Mouse (Mus musculus) midbrain, embryonic 10.5 days (tissue): ENCODE measurements around the gene Gm20498. TPM values are rescaled to one million over a fixed set of nuclear protein-coding genes. Genes with fewer than 3 reads are reported as not detected.
A peak's percentile ranks its signal among the peaks of the same experiment; 100 is the strongest.
"Not testable (repeated sequence)": the region's sequence is repeated elsewhere in the genome, so short reads cannot be mapped to it uniquely, and the experiment has no call there.

Source experiments
- DNase-seq: peaks from one replicate; pipeline ENCODE4 v3.0.0-alpha.2; 2017; ENCODE audit warnings: low spot score
- H3K27ac ChIP-seq: fragments of 300-500 bp; sonication (generic); replicated peaks from 2 replicates; pipeline ENCODE4 v1.5.1; 2016; ENCODE audit warnings: mild to moderate bottlenecking
- H3K27me3 ChIP-seq: fragments of 300-500 bp; sonication (generic); 2 replicates; pipeline ENCODE4 v1.6.1; 2016; ENCODE audit warnings: low read depth, mild to moderate bottlenecking; ENCODE audit not compliant: poor library complexity, severe bottlenecking
- H3K36me3 ChIP-seq: fragments of 300-500 bp; sonication (generic); 2 replicates; pipeline ENCODE4 v1.6.1; 2016; ENCODE audit warnings: mild to moderate bottlenecking, moderate library complexity
- H3K4me1 ChIP-seq: fragments of 300-500 bp; sonication (generic); 2 replicates; pipeline ENCODE4 v1.6.1; 2016
- H3K4me3 ChIP-seq: fragments of 300-500 bp; sonication (generic); 2 replicates; pipeline ENCODE4 v1.5.1; 2016; ENCODE audit warnings: mild to moderate bottlenecking, moderate library complexity
- H3K9me3 ChIP-seq: fragments of 300-500 bp; sonication (generic); replicated peaks from 2 replicates; pipeline ENCODE4 v1.6.1; 2016; ENCODE audit warnings: mild to moderate bottlenecking
- WGBS: fragments of 180-500 bp; shearing (Covaris S2); methylation state at CpG from one replicate; pipeline ENCODE4 v1.1.7; 2016; 5-methylcytosine and 5-hydroxymethylcytosine counted together
- polyA plus RNA-seq: library from polyadenylated mRNA; unstranded; fragments of >200 nt; fragmentation: Nextera tagmentation; extraction: Ambion mirVana; gene quantifications from 2 replicates; pipeline ENCODE4 v1.2.1, GENCODE M21; 2016

The Gm20498 gene
- polyA plus RNA-seq, 1 experiment from 2014 or later = 30.6 TPM

DNA sequence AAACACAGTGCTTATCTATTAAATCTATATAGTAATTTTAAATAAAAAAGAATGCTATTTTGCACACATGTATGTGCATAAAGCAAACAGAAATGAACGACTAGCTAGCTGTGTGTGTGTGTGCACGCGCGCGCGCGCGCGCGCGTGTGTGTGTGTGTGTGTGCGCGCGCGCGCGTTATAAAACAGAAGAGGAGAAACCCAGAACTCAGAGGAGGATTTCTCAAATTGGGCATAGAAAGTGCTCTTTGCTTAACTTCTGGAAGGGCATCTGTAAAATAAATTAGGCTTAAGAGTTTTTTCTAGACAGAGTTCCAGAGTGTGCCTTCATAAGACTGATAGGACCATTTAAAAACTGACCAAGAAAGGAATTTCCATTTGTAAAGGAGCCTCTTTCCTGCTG is 49.0 kb downstream of the Gm20498 start:
- no peaks in the 10 kb centered on the region for H3K9me3 ChIP-seq

DNA sequence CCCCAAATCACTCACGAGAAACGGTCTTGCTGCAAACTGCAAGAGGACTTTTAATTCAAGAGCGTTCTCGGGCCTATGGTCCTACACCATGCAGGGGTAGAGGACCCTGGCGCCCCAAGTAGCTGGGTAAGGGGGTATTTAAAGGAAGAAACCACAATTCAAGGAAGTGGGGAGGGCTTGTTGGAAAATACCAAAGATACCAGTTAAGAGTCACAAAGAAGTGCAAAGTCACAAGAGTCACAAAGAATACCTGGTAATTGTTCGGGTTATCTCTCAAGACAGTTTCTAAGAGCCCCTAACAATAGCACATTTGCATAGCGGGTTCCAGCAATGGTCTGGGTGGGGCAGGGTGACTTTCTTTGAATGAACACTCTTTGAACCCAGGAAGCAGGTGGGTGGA is 73.7 kb downstream of the Gm20498 start:
- Histone ChIP-seq H3K36me3 (peaks cover 22% of the 10 kb centered on the region), H3K9me3 (peaks cover 13% of the 10 kb centered on the region; the same call in 1 of the 2 replicates)
- H3K4me3 ChIP-seq, H3K27ac ChIP-seq, DNase-seq, H3K4me1 ChIP-seq, H3K27me3 ChIP-seq: not testable (repeated sequence)
- WGBS = 93% methylated on average over 7 of the region's 7 CpGs

More for the DNA sequence above, 49.0 kb downstream of the Gm20498 start:
- 43% methylated on average over 17 of the region's 17 CpGs for WGBS
- DNase-seq = peak; percentile 41
- H3K27ac ChIP-seq = peak overlapping the region; percentile 92
- 0 out of 2 replicates have a peak, but pooled peaks cover 5% of the 10 kb centered on the region for H3K36me3 ChIP-seq
- peak overlapping the region; percentile 71 for H3K4me3 ChIP-seq
- no peaks in the 10 kb centered on the region for H3K27me3 ChIP-seq
- H3K4me1 ChIP-seq = peaks cover 8% of the 10 kb centered on the region; the same call in 1 of the 2 replicates

DNA sequence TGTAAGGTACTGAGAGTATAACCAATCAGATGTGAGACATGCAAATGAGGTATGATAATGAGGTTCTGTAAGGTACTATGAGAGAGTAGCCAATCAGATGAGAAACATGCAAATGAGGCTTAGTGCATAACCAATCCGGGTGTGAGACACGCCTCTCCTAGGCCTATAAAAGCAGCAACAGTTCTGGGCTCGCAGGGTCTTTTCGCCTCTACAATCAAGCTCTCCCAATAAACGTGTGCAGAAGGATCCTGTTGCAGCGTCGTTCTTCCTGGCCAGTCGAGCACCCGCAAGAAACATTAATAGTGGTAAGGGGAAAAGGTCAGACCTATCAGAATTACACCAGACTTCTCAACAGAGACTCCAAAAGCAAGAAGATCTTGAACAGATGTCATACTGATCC is 93.7 kb downstream of the Gm20498 start:
- H3K4me1 ChIP-seq, DNase-seq, H3K9me3 ChIP-seq, H3K27me3 ChIP-seq, H3K36me3 ChIP-seq, H3K4me3 ChIP-seq, H3K27ac ChIP-seq: not testable (repeated sequence)
- 97% methylated on average over 9 of the region's 9 CpGs for WGBS

DNA sequence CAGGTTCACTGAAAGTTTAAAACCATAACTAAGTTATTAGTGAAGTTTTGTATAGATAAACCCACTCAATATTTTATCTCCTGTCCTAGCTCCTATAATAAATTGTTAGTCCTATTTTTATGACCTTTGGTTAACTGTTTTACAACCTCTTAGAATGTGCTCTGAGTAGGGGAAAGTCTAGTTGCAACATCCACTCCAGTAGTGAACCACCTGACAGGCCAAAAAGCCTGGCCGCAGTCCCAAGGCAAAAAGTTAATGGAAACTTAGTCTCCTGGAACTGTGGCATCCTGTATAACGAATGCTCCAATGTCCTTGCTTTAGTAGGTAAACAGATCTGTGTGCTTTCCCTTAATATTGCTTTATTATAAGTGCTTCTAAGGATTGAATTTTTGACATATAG is 97.9 kb downstream of the Gm20498 start:
- WGBS = 89% methylated on average over 2 of the region's 2 CpGs
- not testable (repeated sequence) for DNase-seq, H3K4me3 ChIP-seq, H3K27ac ChIP-seq, H3K27me3 ChIP-seq, H3K4me1 ChIP-seq
- H3K9me3 ChIP-seq = peaks cover 11% of the 10 kb centered on the region; the same call in 1 of the 2 replicates
- H3K36me3 ChIP-seq = peaks cover 31% of the 10 kb centered on the region

DNA sequence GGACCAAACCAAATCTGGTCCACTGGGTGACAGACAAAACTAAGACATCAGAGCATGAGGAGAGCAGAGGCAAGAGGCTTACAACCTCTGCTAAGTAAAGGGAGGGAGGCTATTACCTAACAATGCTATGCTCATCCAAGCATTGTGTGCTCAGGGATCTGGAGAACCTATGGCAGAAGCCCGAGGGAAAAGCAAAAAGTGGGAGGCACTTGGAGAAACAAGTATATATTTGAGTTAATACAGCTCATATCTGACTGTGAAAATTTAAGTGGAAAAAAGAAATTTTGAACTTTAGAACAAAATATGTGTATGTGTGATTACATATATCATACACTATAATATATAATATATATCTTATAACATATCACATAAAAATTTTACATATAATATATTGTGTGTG is 110.9 kb downstream of the Gm20498 start, which contains the start of gene Adam4:
Gene Adam4 (minus strand): TSS at position 101 of the 400 bp plus-strand sequence.
- Histone ChIP-seq H3K27me3 (no peaks in the 10 kb centered on the region), H3K9me3 (peaks cover 19% of the 10 kb centered on the region), H3K4me3 (no peak within 1 kb of the TSS), H3K4me1 (no peaks in the 10 kb centered on the region), H3K27ac (no peak within 1 kb of the TSS), H3K36me3 (peaks cover 27% of the 10 kb centered on the region)
- WGBS = 92% methylated on average over 1 of the region's 1 CpGs
- no peak for DNase-seq

DNA sequence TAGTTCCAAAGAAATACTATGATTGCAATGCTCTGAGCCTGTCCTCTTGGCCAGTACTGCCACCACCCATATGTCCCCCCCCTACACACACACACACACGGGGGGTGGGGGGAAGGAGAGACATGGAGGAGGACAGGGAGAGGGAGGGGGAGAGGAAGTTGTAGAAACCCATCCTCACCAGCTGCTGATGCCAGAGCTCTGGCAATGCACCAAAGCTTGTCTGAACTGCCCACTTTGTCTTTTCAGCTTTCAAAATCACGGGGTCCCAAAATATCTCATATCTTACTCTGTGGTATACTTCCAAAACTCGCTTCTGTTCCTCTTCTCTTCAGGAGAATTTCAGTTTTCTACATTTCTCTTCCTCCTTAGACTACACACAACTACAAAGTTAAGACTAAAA is 119.5 kb downstream of the Gm20498 start:
- DNase-seq = no peak
- no peaks in the 10 kb centered on the region for H3K9me3 ChIP-seq
- H3K27me3 ChIP-seq = no peaks in the 10 kb centered on the region
- no peaks in the 10 kb centered on the region for H3K4me1 ChIP-seq
- no peaks in the 10 kb centered on the region for H3K36me3 ChIP-seq
- 90% methylated on average over 3 of the region's 3 CpGs for WGBS
- no peak overlapping the region for H3K27ac ChIP-seq
- no peak overlapping the region for H3K4me3 ChIP-seq

DNA sequence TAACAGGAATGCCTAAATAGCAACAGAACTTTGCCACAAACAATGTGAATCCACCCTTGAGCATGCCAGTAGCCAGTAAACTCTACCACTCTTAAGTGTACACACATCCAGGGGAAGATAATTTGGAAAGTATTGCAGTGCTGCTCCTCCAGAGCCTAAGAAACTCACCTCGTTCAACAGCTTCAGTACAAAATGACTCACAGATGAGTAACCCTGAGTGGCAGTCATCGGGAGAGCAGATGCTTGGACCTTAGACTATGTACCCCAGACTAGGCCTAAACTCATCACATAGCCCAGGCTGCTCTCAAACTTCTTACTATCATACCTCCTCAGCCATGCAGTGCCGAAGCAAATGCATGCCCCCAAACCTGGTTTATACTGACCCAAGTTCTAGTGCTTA is 123.7 kb downstream of the Gm20498 start:
- 90% methylated on average over 3 of the region's 3 CpGs for WGBS
- H3K4me3 ChIP-seq = no peak overlapping the region
- DNase-seq = no peak
- no peak overlapping the region for H3K27ac ChIP-seq
- no peaks in the 10 kb centered on the region for H3K9me3 ChIP-seq
- H3K4me1 ChIP-seq = no peaks in the 10 kb centered on the region
- H3K36me3 ChIP-seq = no peaks in the 10 kb centered on the region
- no peaks in the 10 kb centered on the region for H3K27me3 ChIP-seq

DNA sequence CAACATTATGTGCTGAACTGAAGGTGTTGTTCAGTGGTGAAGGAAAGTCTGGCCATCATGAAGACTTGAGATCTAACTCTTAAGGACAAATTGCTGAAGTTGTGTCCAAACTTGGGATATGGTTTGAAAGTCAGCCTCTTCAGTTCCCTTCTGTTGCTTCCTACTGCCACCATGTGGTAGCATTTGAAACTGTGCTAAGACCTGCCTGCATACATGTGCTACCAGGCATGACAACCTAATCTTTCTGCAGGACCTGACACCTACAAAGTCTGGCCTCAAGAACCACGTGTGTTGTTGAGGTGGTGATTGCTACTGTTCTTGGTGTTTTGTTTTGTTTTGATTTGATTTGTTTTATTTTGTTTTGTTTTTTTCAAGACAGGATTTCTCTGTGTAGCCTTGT is 130.5 kb downstream of the Gm20498 start:
- H3K9me3 ChIP-seq = no peaks in the 10 kb centered on the region
- DNase-seq = peak; percentile 60
- H3K4me3 ChIP-seq = no peak overlapping the region
- H3K27me3 ChIP-seq = no peaks in the 10 kb centered on the region
- no peaks in the 10 kb centered on the region for H3K36me3 ChIP-seq
- H3K27ac ChIP-seq = no peak overlapping the region
- WGBS = 14% methylated on average over 1 of the region's 1 CpGs
- H3K4me1 ChIP-seq = no peaks in the 10 kb centered on the region

DNA sequence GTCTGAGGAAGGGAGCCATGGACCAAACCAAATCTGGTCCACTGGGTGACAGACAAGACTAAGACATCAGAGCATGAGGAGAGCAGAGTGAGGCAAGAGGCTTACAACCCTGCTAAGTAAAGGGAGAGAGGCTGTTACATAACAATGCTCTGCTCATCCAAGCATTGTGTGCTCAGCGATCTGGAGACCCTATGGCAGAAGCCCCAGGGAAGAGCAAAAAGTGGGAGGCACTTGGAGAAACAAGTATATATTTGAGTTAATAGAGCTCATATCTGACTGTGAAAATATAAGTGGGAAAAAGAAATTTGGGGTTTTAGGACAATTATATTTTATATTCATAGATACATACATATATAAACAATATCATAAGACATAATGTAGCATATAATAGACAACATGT is 153.3 kb downstream of the Gm20498 start, which contains the start of gene Gm4787:
Gene Gm4787 (minus strand): TSS at position 101 of the 400 bp plus-strand sequence.
- not testable (repeated sequence) for H3K4me1 ChIP-seq, DNase-seq, H3K27ac ChIP-seq, H3K9me3 ChIP-seq, H3K4me3 ChIP-seq, H3K36me3 ChIP-seq, H3K27me3 ChIP-seq
- 59% methylated on average over 1 of the region's 1 CpGs for WGBS

DNA sequence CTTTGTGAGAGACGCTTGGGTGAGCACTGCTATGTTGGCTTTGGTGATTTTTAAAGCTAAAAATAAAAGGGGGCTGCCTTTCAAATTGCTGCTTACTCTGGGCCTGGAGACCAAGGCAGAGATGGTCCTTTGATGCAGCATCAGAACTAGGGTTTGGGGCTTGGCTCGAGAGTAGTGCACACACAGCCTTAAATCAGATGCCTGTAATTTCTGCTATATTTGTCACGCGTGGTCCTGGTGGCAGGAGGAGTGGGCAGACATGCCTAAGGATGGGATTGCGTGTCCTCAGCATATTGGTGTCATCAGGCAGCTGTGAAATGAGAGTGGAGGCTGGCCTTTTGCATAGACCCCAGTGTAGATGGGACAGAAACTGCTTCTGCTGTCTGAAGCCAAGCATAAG is 198.9 kb downstream of the Gm20498 start:
- DNase-seq = no peak
- H3K27ac ChIP-seq = no peak overlapping the region
- no peaks in the 10 kb centered on the region for H3K36me3 ChIP-seq
- 74% methylated on average over 5 of the region's 5 CpGs for WGBS
- H3K9me3 ChIP-seq = no peaks in the 10 kb centered on the region
- peaks cover 34% of the 10 kb centered on the region for H3K4me1 ChIP-seq
- H3K4me3 ChIP-seq = peak overlapping the region; percentile 70
- peaks cover 48% of the 10 kb centered on the region for H3K27me3 ChIP-seq

DNA sequence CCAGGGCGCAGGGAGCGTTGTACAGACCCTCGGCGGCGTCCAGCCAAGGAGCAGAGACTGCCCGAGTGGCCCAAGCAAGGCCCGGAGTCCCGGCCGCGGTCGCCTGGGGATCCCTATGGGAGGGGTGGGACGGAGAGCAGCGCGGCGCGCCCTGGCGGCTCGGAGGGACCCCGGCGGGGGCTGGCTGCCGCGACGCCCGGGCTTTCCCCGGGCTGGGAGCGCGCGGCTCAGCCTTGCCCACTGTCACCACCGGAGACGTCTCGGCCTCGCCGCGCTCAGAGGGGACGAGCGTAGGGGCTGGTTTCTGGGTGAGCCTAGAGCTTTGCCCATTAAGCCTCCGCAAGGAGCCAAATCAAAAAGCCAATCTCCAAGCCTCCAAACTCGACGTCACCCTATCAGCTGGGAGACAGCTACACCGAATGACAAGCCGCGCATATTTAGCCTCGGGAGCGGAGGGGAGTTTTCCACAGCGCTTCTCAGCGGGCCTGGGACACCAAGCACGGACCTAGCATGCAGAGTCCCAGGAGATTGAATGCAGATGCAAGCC is 199.8 kb downstream of the Gm20498 start, which contains the start of gene Slc8a3:
Gene Slc8a3 (minus strand): TSS at position 306 of the 547 bp plus-strand sequence.
- H3K9me3 ChIP-seq = no peaks in the 10 kb centered on the region
- DNase-seq = peak; percentile 72
- peaks cover 34% of the 10 kb centered on the region for H3K4me1 ChIP-seq
- under 1% methylated on average over 47 of the region's 47 CpGs for WGBS
- peak within 1 kb of the TSS; percentile 83 for H3K27ac ChIP-seq
- no peaks in the 10 kb centered on the region for H3K36me3 ChIP-seq
- H3K4me3 ChIP-seq = peak within 1 kb of the TSS; percentile 70
- peaks cover 48% of the 10 kb centered on the region for H3K27me3 ChIP-seq

DNA sequence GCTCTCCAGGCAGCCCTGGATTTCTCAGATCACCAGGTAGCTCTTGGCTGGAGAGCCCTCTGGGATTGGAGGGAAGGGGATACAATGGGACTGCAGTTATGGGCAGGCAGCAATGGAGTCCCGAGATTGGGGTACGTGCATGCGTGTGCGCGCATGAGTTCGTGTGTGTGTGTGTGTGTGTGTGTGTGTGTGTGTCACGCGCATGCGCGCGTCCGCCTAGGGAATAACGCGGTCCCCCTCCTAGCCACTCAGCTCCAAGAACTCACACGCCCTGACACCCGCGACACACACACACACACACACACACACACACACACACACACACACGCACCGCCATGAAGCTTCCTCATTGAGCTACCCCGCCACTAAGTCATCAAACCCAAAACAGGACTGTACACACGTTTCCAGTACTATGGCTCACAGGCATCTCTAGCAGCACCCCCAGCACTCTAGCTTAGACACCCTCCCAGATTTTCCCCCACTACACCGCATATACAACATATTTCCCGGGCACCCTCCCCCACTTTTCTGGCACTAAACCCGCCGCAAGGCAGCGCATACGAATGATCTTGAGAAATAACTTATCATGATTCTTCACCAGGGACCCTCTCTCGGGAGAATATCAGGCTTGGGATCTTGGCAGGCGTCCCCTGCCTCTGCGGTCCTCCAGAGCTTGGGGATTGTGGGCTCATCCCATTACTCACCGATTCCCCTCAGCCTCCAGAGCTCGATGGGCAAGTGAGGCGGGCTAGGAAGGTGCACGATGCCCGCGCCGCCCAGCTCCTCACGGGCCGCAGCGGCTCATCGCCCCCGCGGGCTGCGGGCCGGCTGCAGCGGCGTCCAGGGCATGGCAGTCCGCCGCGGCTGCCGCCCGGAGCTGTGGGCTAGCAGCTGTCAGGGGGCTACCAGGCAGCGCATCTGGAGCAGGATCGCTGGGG is 200.5 kb downstream of the Gm20498 start:
- H3K36me3 ChIP-seq = no peaks in the 10 kb centered on the region
- H3K27me3 ChIP-seq = peaks cover 48% of the 10 kb centered on the region
- H3K27ac ChIP-seq = peak overlapping the region; percentile 83
- H3K9me3 ChIP-seq = no peaks in the 10 kb centered on the region
- H3K4me1 ChIP-seq = peaks cover 34% of the 10 kb centered on the region
- WGBS = under 1% methylated on average over 47 of the region's 54 CpGs
- DNase-seq = peak; percentile 73
- H3K4me3 ChIP-seq = peak overlapping the region; percentile 70
